Mouse (Mus musculus) ovary, adult 18-20 months (tissue): ENCODE results near the gene Efemp2.

Experiments used
- DNase-seq: peaks from one replicate; pipeline ENCODE4 v3.0.0; 2022; ENCODE audit warnings: low spot score, mixed read lengths

Gene Efemp2

DNA sequence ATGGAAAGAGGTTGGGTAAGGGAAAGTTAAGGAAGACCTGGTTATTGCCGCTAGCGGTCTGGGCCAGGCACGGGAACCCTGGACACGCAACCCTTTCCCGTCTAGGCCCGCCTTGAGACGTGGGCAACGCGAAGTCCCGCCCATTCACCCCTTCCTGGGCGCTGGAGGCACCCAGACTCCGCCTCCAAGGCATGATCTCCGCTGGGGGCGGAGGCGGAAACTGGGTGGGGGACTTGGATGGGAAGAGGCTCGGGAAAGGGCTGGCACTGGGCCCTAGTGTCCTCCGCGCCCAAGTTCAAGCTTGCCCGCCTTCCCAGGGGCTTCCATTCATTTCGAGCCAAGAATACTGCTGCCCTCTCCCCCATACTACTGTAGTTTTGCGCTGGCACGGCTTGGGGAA, at the start of gene Efemp2:
Gene Efemp2 (plus strand): TSS at position 235 of the 400 bp plus-strand sequence.
- peak; percentile 88 for DNase-seq

DNA sequence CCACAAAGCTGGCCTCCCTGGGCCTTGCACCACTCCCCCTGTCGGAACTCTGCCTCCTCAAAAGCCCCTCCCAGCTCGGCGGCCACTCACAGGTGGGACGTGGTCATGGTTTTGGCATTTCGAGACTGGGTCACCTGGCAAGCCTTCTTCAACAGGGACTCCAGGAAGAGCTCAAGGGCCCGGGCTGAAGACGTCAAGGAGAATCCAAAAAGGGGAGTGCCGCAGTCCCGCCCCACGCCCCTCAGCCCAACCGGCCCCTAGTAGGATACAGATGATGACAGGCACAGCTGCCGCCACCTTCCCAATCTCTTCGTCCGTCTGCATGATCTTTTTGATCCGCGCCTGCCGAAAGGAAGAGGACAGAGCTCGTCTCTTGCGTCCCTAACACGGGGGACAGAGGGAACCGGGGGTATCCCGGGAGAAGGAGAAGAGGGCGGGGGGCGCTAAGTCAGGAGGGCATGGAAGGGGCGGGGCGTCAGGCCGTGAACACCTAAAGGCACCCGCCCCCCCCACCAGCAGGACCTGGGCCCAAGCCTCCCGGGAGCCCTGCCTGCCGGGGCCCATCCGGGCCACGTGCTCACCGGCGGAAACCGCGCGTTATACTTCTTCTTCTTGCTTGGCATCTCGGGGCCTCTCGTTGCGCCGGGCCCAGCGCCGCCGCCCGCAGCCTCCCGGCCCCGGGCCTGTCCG, 49.5 kb upstream of the Efemp2 start:
- DNase-seq = peak; percentile 71

DNA sequence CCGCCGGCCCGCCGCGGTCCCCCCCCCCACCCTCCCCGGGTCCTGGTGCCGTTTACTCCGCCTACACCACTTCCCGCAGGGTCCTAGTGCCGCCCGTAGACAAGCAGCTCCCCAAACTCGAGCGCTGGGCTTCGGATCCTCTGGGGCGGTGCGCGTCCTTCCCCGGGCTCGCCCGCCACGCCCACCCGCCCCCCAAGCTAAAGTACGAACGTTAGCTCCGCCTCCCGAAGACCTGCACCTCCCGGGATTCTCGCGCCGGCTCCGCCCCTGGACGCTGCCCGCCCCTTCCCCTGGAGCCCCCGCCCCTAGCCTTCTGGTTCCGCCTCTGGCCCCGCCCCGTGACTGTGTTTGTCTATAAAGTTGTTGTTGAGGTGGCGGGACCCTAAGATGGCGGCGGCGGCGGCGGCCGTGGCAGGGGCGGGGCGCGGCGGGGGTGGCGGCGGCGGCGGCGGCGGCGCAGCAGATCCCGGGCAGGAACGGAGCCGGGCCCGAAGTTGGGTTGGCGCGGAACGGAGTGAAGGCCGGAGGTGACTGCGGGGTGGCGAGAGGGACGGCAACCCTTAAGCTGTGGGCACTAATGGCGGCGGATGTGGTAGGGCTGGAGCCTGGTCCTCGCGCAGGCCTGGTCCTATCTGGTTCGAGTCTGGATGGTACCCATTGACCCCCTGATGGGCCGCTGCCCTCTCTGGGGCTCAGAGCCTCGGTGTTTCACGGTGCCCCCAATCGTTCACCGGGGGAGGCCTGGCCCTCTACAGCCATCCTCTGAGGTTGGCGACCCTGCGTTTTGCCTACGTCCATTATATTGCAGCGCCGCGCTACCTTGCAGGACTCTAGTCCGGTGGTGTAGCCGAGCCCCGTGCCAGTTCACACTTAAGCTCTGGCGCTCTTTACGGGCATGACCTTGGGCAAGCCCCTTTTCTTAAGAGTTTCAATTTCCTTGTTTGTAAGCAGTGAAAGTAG, 48.7 kb upstream of the Efemp2 start, which contains the start of the genes Drap1 and AI837181:
Gene Drap1 (minus strand): TSS at position 198 of the 960 bp plus-strand sequence.
Gene AI837181 (plus strand): TSS at position 363 of the 960 bp plus-strand sequence.
- peak; percentile 94 for DNase-seq

DNA sequence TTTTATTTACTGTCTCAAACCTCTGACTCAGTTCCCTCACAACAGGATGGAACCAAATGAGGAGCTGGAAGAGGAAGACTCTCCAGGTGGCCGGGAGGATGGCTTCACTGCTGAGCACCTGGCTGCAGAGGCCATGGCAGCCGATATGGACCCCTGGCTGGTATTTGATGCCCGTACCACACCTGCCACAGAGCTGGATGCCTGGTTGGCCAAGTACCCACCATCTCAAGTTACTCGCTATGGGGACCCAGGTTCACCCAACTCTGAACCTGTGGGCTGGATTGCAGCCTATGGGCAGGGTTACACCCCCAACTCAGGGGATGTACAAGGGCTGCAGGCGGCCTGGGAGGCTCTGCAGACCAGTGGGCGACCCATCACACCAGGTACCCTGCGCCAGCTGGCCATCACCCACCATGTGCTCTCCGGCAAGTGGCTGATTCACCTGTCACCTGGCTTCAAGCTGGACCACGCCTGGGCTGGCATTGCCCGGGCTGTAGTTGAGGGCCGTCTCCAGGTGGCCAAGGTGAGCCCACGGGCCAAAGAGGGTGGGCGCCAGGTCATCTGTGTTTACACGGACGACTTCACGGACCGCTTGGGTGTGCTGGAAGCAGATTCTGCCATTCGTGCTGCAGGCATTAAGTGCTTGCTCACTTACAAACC, 47.7 kb upstream of the Efemp2 start:
- DNase-seq = no peak

DNA sequence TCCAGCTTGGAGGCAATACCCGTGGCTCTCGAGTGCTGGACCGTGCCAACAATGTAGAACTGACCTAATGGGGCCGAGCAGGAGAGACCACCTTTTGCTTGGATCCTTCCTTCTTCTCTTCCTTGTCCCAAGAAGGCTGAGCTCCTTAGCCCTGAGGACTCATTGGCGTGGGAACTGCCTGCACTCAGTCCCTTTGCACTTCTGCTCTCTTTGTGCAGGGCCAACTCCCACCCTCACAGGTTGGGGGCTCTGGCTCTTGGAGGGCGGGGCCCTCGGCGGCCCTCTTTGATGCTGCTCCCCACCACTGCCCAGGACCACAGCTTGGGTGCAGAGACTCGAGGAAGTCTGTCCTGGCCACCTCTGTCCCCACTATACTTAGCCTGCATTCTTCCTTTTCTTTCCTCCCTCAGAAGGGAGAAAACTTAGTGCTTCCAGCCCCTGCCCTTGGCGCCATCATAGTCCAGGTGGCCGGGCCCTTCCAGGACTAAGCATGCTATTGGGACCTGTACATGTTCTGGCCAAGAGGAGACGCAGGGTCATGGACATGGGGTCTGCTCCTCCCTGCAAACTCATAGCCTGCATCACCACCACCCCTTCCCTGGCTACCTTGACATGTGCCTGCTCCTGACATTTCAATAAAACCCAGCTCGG, 47.0 kb upstream of the Efemp2 start:
- no peak for DNase-seq

DNA sequence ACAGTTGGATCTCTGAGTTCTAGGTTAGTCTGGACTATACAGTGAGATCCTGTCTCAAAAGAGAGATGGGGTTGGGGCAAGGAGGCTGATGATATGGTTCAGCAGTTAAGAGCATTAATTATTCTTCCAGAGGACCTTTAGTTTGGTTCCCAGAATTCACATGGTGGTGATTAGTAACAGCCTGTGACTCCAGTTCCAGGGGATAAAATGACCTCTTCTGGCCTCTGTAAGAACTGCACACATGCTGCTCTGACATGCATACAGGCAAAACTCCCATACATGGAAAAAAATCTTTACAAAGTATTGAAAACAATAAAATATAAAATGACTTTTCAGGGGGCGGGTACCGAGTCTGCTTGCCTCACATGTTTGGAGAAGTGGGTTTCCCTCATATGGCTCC, 45.7 kb upstream of the Efemp2 start:
- no peak for DNase-seq

DNA sequence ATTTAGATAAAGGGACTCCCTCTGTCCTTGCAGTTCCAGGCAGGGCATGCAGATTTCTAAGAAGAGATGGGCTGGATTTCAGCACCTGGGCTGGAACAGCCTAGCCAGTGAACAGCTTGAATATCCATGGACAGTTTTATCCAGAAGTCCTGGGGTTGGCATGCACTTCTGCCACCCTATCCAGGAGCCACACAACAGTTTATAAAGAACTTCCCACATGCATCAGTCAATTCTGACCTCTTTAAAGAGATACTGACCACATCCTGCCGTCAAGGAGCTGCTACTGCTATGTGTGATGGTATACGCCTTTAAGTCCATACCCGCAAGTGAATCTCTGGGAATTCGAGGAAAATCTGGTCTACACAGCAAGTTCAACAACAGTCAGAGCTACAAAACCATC, 44.5 kb upstream of the Efemp2 start:
- DNase-seq = no peak

DNA sequence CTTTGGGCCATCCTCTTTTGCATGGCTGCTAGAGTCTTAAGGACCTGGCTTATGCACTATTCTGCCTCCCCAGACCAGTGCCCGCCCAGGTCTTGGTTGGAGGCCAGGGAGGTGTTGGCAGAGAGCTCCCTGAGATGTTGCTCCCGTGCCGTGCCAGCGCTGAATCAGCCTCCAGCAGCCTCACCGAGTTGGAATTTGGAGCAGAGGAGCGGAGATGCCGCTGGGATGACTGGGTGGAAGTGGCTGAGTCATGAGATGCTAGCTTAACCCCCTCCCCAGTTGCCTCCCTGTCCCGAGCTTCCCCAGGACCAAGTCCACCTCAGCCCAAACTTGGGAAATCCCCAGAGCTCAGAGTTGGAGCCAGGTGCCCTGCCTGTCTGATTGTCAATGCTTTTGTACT, 43.9 kb upstream of the Efemp2 start:
- DNase-seq = no peak

DNA sequence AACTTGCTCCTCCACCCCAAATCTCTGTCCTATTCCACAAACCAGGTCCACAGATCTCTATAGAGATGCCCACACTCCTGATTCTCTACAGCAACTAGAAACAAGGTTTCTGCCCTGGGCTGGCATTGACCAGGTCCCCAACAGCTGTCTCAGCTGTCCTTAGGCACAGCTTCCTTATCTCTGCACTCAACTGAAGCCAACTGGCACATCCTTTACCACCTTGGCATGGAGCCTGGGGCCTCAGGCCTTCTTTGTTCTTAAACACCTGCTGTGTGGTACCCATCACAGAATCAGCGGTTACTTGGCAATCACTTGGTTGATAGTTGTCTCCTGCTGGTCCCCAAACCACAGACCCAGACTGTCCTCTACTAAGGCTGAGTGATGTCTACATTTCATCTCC, 43.3 kb upstream of the Efemp2 start:
- DNase-seq = no peak

DNA sequence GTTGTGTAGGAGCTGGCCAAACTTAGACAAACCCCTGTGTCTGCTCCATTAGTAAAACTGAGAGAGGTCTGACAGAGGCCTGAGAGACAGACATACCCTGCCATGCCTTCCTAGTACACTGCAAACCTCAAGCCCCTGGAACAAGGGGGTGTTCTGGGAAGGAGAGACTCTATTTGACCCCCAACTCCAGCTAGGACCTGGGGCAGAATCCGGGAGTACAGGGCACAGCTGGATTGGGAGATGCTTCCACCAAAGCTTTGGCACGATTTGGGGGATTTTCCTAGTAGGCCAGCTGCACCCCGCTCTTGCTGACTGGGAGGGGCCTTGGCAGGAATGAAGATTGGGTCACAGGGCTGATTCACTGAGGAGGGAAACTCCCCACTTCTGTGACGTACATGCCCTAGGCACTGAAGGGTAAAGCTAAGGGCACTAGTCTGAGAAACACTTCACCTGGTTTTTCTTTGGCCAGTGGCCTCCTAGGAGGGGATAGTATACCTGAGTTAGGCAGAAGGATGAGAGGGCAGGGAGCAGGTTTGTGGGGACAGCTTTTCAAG, 41.8 kb upstream of the Efemp2 start:
- DNase-seq = no peak

DNA sequence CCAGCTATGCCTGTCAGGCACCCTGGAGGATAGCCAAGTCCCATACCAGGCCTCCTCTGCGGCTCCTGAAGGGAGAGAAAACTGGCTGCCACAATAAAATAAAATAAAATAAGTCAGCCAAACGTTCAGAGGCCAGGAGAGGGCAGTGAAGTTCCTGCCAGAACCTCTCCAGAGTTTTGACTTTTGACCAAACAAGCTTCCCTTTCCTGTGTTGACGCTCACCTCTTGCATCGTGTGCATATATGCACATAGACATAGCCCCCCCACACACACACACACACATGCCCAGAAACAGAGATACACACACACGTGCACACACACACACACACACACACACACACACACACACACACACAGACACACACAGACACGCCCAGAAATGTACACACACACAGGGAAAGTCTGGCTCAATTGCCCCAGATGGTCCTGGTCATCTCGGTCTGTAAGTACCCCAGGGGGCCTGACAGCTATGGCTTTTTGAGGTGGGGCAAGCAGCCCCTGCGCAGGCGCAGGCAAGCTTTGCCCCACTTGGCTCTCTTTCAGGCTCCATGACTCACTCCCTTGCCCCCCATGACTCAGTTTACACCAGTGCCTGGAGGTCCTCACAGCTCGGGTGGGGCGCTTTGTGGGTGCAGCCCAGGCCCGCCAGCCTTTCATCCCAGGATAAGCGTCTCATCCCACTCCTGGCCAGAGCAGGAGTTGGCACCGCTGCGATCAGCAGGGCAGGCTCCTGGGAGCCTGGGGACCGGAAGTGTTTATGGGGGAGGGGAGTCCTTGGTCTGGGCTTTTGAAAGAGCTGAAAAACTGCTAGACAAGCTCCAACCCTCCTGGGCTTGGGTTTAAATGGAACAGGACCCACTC, 40.5 kb upstream of the Efemp2 start:
- peak; percentile 51 for DNase-seq

DNA sequence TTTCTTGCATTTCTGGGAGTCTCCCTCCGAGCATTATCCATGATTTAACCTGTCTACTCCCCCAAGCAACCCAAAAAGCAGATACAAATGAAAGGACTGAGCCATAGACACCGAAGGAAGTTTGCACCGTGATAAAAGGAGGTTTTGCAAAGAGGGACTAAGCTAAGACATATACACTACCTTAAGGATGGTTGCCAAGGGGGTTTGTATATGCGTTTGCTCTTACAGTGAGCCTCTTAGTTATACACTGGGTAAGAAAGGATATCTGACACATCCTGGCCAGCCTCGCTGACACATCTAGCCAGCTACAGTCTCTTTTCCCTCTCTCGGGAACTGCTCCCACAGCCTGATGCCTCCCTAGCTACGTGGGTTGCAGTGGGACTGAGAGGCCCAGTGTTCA, 39.8 kb upstream of the Efemp2 start:
- no peak for DNase-seq

DNA sequence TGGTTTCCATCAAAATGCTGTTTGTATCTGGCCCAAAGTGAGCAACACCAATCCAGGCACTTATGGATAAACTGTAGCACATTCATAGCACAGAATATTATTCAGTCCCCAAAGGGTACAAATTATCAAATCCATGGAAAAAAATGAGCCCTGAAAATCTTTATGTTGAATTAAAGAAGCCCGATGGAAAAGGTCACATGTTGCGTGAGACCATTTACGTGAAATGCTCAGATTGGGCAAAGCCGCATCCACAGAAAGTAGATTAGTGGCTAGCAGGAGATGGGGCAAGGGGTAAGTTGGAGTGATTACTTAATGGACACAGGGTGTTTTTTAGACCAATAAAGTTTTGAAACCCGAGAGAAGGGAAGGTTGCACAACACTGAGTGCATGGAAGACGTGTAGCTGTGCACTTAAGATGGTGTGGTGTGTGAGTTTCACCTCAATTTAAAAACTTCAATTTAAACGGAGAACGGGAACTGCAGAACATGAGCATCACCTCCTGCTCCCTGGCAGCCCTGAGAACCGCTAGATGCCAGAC, 29.3 kb upstream of the Efemp2 start:
- DNase-seq = no peak

DNA sequence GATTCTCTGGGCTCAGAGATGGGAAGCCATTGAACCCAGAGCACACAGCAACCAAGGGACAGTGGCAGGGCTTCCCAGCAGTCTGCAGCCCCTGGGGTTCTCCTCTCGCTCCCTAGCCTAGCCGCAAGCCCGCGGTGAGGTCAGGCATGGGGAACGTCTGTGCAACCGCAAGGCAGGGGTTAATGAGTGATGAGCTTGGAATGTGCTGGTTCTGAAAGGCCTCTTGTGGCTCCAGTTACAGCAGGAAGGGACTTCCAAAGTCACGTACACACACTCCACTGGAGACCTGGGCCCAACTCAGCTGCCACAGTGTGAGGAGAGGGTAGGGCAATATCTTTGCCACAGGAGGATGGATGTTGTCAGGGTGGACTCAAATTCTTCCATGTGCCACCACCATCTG, 28.8 kb upstream of the Efemp2 start:
- DNase-seq = no peak

DNA sequence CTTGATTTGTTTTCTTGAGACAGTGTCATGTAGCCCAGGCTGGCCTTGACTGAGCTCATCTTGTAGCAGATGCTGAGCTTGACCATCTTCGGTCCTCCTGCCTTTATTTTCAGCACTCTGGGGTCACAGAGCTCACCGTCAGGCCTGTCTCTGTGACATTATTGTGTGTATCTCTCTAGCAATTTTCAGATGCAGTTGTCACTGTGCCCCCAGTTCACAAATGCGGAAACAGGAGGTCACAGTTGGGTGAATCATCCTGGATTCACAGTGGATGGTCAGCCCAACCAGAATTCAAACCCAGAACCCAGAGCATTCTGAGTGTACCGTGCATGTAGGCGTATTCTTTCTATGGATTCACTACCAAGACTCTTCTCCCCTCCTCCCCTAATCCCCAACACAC, 28.0 kb upstream of the Efemp2 start:
- DNase-seq = no peak

DNA sequence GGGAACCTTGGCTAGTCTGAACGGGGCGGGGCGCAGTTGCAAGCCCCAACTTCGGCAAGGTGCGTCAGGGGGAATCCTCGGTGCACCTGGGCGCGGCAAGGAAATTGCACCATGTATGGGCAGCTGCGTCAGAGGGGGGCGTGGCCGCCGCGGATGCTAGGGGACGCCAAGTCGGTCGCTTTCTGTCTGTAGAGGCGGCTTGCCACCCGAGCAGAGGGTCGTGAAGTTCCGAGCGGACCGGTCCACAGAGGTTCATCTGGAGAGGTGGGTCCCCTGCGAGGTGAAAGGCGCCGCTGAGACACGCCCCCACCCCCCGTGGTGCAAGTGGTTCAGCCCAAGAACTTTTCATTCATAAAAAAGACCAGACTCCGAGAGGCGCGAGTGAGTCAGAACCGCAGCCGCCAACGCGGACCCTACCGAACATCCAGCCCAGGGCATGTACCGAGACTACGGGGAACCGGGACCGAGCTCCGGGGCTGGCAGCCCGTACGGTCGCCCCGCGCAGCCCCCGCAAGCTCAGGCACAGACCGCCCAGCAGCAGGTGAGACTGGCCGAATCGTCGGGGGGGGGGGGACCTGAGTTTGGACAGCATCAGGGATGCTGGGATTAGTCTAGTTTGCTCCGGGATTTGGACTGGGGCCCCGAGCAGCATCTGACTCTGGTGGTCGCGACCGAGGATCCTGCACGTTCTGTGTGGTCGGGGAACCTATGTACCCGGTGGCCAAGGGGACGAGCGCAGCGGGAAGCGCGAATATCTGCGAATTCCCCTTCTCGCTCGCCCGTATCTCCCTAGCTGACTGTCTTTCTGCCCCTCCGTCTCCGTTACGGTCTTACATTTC, 26.0 kb upstream of the Efemp2 start, which contains the start of gene Fosl1:
Gene Fosl1 (plus strand): TSS at position 33 of the 839 bp plus-strand sequence.
- DNase-seq = no peak

DNA sequence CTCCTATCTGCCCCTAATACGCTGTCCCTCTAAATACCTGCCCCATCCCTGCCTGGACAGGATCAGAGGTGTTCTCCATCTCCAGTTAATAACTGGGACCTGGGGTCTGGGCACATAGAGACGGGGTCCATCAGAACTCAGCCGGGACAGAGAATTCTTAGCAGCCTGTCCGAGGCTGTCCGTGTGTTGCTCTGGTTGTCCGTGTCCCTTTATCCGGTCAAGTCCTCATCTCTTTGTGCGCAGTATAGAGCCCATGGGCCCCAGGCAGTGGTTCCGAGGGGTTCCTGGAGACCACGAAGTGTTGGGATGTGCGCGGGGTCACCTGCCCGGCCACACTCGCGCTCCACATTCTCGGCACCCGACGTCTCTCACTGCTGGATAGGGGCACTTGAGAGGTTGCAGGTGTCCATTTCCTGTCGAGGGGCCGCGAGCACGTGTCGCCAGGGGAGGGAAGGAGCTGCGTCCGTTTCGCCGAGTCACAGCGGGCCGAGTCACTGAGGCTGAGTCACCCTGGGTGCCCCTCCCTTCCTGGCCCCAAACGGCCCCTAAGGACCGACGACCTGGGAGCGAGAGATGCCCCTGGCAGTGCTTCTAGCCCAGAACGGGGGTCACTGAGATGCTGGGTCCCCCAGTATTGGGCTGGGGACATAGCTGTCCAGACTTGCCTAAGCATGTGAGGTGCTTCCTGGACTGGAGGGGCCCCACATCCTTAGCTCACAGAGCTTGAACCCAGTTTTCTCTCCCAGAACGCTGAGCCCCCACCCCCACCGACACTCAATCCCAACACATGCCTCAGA, 25.2 kb upstream of the Efemp2 start:
- no peak for DNase-seq

DNA sequence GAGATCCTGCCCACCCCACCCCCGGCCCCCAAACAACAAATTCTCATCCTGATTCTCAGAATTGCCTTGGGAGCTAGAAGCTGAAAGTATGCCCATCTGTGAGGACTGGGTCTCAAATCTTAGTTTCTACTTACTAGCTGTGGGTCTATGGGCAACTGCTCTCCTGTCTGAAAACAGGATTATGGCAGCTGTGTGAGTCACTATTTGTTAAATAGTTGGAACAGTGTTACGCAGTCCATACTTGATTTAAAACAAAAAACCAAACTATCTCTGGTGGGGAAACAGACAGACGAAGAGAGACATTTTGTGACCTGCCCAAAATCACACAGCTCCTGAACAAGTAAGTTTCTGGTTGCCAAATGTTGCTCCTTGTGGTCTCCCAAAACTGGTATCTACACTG, 24.1 kb upstream of the Efemp2 start:
- no peak for DNase-seq

DNA sequence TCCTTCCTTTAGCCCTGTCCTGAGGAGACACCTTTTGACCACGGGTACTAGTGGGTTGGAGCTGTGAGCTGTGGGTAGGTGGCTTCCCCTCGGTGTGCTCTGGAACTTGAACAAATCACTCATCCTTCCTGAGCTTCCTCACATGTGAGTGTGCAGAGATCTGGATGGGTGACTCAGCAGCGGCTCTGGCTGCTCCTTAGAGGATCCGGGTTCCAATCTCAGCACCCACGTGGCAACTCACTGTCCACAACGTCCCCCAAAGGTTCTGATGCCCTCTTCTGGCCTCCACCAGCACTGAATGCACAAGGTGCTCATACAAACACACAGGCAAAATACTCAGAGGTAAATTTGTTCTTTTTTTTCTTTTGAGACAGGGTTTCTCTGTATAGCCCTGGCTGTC, 22.0 kb upstream of the Efemp2 start:
- DNase-seq = no peak
